Mouse (Mus musculus): ENCODE measurements at regions not wholly inside any gene's neighbourhood (a gene's known extent, or its start where the extent isn't known, plus 50 kb on each side); places are given as distances from the start of the nearest gene placed in this dataset.

- TF ChIP-seq CTCF (IDR thresholded peaks at IDR 0.05; ENCODE audit: low read depth, low read length) = peak; percentile 28; the same call in 1 of the 2 replicates
- no peak for TF ChIP-seq POLR2A (IDR thresholded peaks at IDR 0.05; ENCODE audit: extremely low read depth, insufficient read depth, low read length)
Measured at GRCm38 (mm10) chr17:68177835-68178234, 95.8 kb upstream of the L3mbtl4 start.
